ENCODE assay signal across 8 mouse cellular contexts in the genomic region with DNA sequence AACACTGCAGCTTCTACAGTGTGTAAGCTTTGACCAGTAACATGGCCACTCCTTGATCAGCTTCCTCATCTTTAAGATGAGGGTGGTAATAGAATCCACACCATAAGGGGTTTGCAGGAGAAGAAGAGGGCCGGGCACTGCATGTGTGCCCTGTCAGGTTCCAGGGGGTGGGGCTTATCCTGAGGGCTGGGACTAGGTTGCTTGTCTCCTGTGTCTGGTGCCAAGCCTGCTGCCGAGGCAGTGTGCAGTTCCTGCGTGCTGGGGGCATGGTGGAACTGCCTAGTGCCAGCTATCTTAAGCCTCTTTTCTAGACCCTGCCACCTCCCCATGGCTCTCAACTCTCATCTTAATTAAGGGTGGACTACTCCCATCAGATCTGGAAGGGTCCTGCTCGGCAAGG. TPM values are rescaled to one million over a fixed set of nuclear protein-coding genes. Genes with fewer than 3 reads are reported as not detected.
DNase-seq lines count a peak whose midpoint lies in the region; ATAC-seq lines count a peak whose summit lies in the region.

No protein-coding gene starts in this region.

- peaks cover 46% of the 10 kb centered on the region for H3K4me1 ChIP-seq in embryonic facial prominence, embryonic 10.5 days
- peaks cover 21% of the 10 kb centered on the region; the same call in 1 of the 2 replicates for H3K4me1 ChIP-seq in kidney, embryonic 14.5 days (ENCODE audit: control insufficient read depth, insufficient read depth, low read length)
- H3K4me1 ChIP-seq in megakaryocyte, embryonic 14.5 days: peaks cover 51% of the 10 kb centered on the region

- peak; percentile 41 for DNase-seq in layer of hippocampus, adult 9-11 months
- no peak for DNase-seq in layer of hippocampus, adult 8-10 months (ENCODE audit: low spot score in 2 of 2)
- peak; percentile 30 for DNase-seq in adipocyte (ENCODE audit: low spot score)
- no peak for DNase-seq in embryonic facial prominence, embryonic 10.5 days (ENCODE audit: low spot score)
- no peak for DNase-seq in ovary, adult 18-20 months (ENCODE audit: low spot score)
- no peak for DNase-seq in embryo, embryonic 9.5 days (ENCODE audit: extremely low spot score)

- no peaks in the 10 kb centered on the region for H3K36me3 ChIP-seq in embryonic facial prominence, embryonic 10.5 days (replicated peaks)
- H3K36me3 ChIP-seq in kidney, embryonic 14.5 days (ENCODE audit: control insufficient read depth, insufficient read depth, low read length): no peaks in the 10 kb centered on the region
- H3K36me3 ChIP-seq in megakaryocyte, embryonic 14.5 days (replicated peaks; ENCODE audit: low read length): peaks cover 26% of the 10 kb centered on the region

- H3K4me2 ChIP-seq in kidney, embryonic 14.5 days (replicated peaks; ENCODE audit: low read depth, low read length): peak overlapping the region; percentile 25

- H3K4me3 ChIP-seq in embryonic facial prominence, embryonic 10.5 days: peak overlapping the region; percentile 45; the same call in 1 of the 2 replicates
- no peak overlapping the region for H3K4me3 ChIP-seq in kidney, embryonic 14.5 days (ENCODE audit: low read length)
- peak overlapping the region; percentile 90 for H3K4me3 ChIP-seq in megakaryocyte, embryonic 14.5 days (replicated peaks)

- H3K27ac ChIP-seq in embryonic facial prominence, embryonic 10.5 days (replicated peaks): no peak overlapping the region
- H3K27ac ChIP-seq in kidney, embryonic 14.5 days (ENCODE audit: low read depth, low read length): no peak overlapping the region

- H3K27me3 ChIP-seq in embryonic facial prominence, embryonic 10.5 days (replicated peaks; ENCODE audit: low read depth, poor library complexity, severe bottlenecking): no peaks in the 10 kb centered on the region
- no peaks in the 10 kb centered on the region for H3K27me3 ChIP-seq in kidney, embryonic 14.5 days (ENCODE audit: control insufficient read depth, insufficient read depth, low read length)
- H3K27me3 ChIP-seq in megakaryocyte, embryonic 14.5 days (replicated peaks): peaks cover 2% of the 10 kb centered on the region

- no peak for ATAC-seq in kidney, embryonic 14.5 days (ENCODE audit: low FRiP score, low TSS enrichment)

- no peak overlapping the region for H3K9ac ChIP-seq in kidney, embryonic 14.5 days (ENCODE audit: low read depth, low read length)

- 57% methylated on average over 4 of the region's 4 CpGs for WGBS in embryonic facial prominence, embryonic 10.5 days
- WGBS in kidney, embryonic 14.5 days: 58% methylated on average over 4 of the region's 4 CpGs

- no peaks in the 10 kb centered on the region for H3K9me3 ChIP-seq in embryonic facial prominence, embryonic 10.5 days
- no peaks in the 10 kb centered on the region for H3K9me3 ChIP-seq in kidney, embryonic 14.5 days (ENCODE audit: control insufficient read depth, low read length)
- peaks cover 10% of the 10 kb centered on the region; the same call in 1 of the 2 replicates for H3K9me3 ChIP-seq in megakaryocyte, embryonic 14.5 days

RNA-seq across cellular contexts. Expression of a gene that starts 23.9 kb away (rescaled TPM):
- 1 to 10 TPM; 1.9 to 5.3 (median 4.3) TPM for total RNA-seq in layer of hippocampus, adult 8-10 months (2022)
- polyA plus RNA-seq in embryonic facial prominence, embryonic 10.5 days (2016; fragmentation: Nextera tagmentation; extraction: Ambion mirVana): 0.34 TPM in 1 of 2 replicates, not detected in the other
- polyA plus RNA-seq in kidney, embryonic 14.5 days (2014; fragmentation: Nextera tagmentation; extraction: Ambion mirVana): 0.40 and 1.6 TPM in 2 replicates
- polyA plus RNA-seq in megakaryocyte, embryonic 14.5 days (2012; ENCODE audit: insufficient read depth, low replicate concordance): 0.91 and 1.1 TPM in 2 replicates

Comparison
In these comparisons a context has a peak if more than half of its experiments do, and no peak if none do; other contexts are left out.
1. DNase-seq: peak in layer of hippocampus, adult 9-11 months (single experiment) and adipocyte (single experiment); none in layer of hippocampus, adult 8-10 months (0 of 2), embryonic facial prominence, embryonic 10.5 days (single experiment), ovary, adult 18-20 months (single experiment) and embryo, embryonic 9.5 days (single experiment).